Mouse (Mus musculus) liver, embryonic 16.5 days (tissue): ENCODE data around the gene Dpf3. TPM values are rescaled to one million over a fixed set of nuclear protein-coding genes. Genes with fewer than 3 reads are reported as not detected.

Experiments used
- ATAC-seq: fragments of 200-750 bp; cut with Nextera tagmentation; 2 replicates; pipeline ENCODE4 v1.8.0; 2017; ENCODE audit warnings: low read depth, mild to moderate bottlenecking, moderate number of reproducible peaks, moderate library complexity
- H3K27ac ChIP-seq: fragments of 300-500 bp; sonication (generic); 2 replicates; pipeline ENCODE4 v1.5.1; 2014; ENCODE audit warnings: mild to moderate bottlenecking, low read length
- H3K27me3 ChIP-seq: fragments of 300-500 bp; sonication (generic); 2 replicates; pipeline ENCODE4 v1.6.1; 2014; ENCODE audit warnings: low read depth, low read length, mixed read lengths; ENCODE audit not compliant: control insufficient read depth, insufficient read depth
- H3K36me3 ChIP-seq: fragments of 300-500 bp; sonication (generic); 2 replicates; pipeline ENCODE4 v1.6.1; 2014; ENCODE audit warnings: mild to moderate bottlenecking; ENCODE audit not compliant: control insufficient read depth, insufficient read depth
- H3K4me1 ChIP-seq: fragments of 300-500 bp; sonication (generic); 2 replicates; pipeline ENCODE4 v1.6.1; 2014; ENCODE audit warnings: low read depth, low read length, mixed read lengths; ENCODE audit not compliant: control insufficient read depth
- H3K4me2 ChIP-seq: fragments of 300-500 bp; sonication (generic); 2 replicates; pipeline ENCODE4 v1.6.1; 2014; ENCODE audit warnings: low read depth, low read length, mixed read lengths
- H3K4me3 ChIP-seq: fragments of 300-500 bp; sonication (generic); 2 replicates; pipeline ENCODE4 v1.5.1; 2014; ENCODE audit warnings: low read depth, mild to moderate bottlenecking, low read length
- H3K9ac ChIP-seq: fragments of 300-500 bp; sonication (generic); 2 replicates; pipeline ENCODE4 v1.6.1; 2014; ENCODE audit warnings: low read depth, low read length
- H3K9me3 ChIP-seq: fragments of 300-500 bp; sonication (generic); replicated peaks from 2 replicates; pipeline ENCODE4 v1.6.1; 2016; ENCODE audit warnings: low read length; ENCODE audit not compliant: control insufficient read depth
- WGBS: fragments of 180-500 bp; shearing (Covaris S2); extraction: QIAGEN DNeasy Blood & Tissue Kit; methylation state at CpG from one replicate; pipeline ENCODE4 v1.1.7; 2014; ENCODE audit not compliant: insufficient replicate concordance; 5-methylcytosine and 5-hydroxymethylcytosine counted together
- polyA plus RNA-seq: library from polyadenylated mRNA; unstranded; fragments of >200 nt; fragmentation: Nextera tagmentation; extraction: Ambion mirVana; gene quantifications from 2 replicates; pipeline ENCODE4 v1.2.1, GENCODE M21; 2015

The Dpf3 gene
- 7.1 and 7.8 TPM in 2 replicates for polyA plus RNA-seq

- Histone ChIP-seq H3K27ac (peak within 1 kb of the TSS; percentile 82), H3K4me2 (peak within 1 kb of the TSS; percentile 90), H3K4me1 (peaks cover 35% of the 10 kb centered on the region), H3K36me3 (no peaks in the 10 kb centered on the region), H3K9ac (peak within 1 kb of the TSS; percentile 81), H3K9me3 (peaks cover 4% of the 10 kb centered on the region), H3K4me3 (peak within 1 kb of the TSS; percentile 88), H3K27me3 (peaks cover 27% of the 10 kb centered on the region)
- ATAC-seq: peak; percentile 97
- WGBS: under 1% methylated on average over 31 of the region's 31 CpGs
Measured at GRCm38 (mm10) chr12:83487476-83487991, at the start of gene Dpf3. Gene Dpf3, minus strand, starts transcription at chr12:83487716.

GRCm38 (mm10) chr12:83536039-83536438, 48.5 kb upstream of the Dpf3 start:
- Histone ChIP-seq H3K27me3 (no peaks in the 10 kb centered on the region), H3K27ac (no peak overlapping the region), H3K9me3 (no peaks in the 10 kb centered on the region), H3K36me3 (no peaks in the 10 kb centered on the region), H3K4me2 (no peak overlapping the region), H3K9ac (no peak overlapping the region), H3K4me1 (no peaks in the 10 kb centered on the region), H3K4me3 (no peak overlapping the region)
- 67% methylated on average over 9 of the region's 9 CpGs for WGBS
- ATAC-seq: no peak

GRCm38 (mm10) chr12:83535428-83535827, 47.9 kb upstream of the Dpf3 start:
- Histone ChIP-seq H3K9me3 (no peaks in the 10 kb centered on the region), H3K36me3 (no peaks in the 10 kb centered on the region), H3K4me3 (no peak overlapping the region), H3K27me3 (no peaks in the 10 kb centered on the region), H3K9ac (no peak overlapping the region), H3K27ac (no peak overlapping the region), H3K4me1 (no peaks in the 10 kb centered on the region), H3K4me2 (no peak overlapping the region)
- 77% methylated on average over 11 of the region's 11 CpGs for WGBS
- ATAC-seq: no peak

- H3K9me3 ChIP-seq: no peaks in the 10 kb centered on the region
- no peak overlapping the region for H3K27ac ChIP-seq
- no peak for ATAC-seq
- H3K4me1 ChIP-seq: no peaks in the 10 kb centered on the region
- H3K9ac ChIP-seq: no peak overlapping the region
- no peaks in the 10 kb centered on the region for H3K36me3 ChIP-seq
- H3K4me3 ChIP-seq: no peak overlapping the region
- H3K27me3 ChIP-seq: no peaks in the 10 kb centered on the region
- 51% methylated on average over 3 of the region's 3 CpGs for WGBS
- no peak overlapping the region for H3K4me2 ChIP-seq
Measured at GRCm38 (mm10) chr12:83534190-83534589, 46.7 kb upstream of the Dpf3 start.

- no peak overlapping the region for H3K9ac ChIP-seq
- H3K36me3 ChIP-seq: no peaks in the 10 kb centered on the region
- no peak overlapping the region for H3K4me3 ChIP-seq
- no peaks in the 10 kb centered on the region for H3K4me1 ChIP-seq
- 78% methylated on average over 3 of the region's 3 CpGs for WGBS
- no peak overlapping the region for H3K4me2 ChIP-seq
- H3K27me3 ChIP-seq: no peaks in the 10 kb centered on the region
- no peak for ATAC-seq
- H3K9me3 ChIP-seq: no peaks in the 10 kb centered on the region
- H3K27ac ChIP-seq: no peak overlapping the region
Measured at GRCm38 (mm10) chr12:83532966-83533365, 45.5 kb upstream of the Dpf3 start.

GRCm38 (mm10) chr12:83531992-83532391, 44.5 kb upstream of the Dpf3 start:
- ATAC-seq: no peak
- H3K36me3 ChIP-seq: no peaks in the 10 kb centered on the region
- no peak overlapping the region for H3K4me2 ChIP-seq
- H3K9ac ChIP-seq: no peak overlapping the region
- no peak overlapping the region for H3K4me3 ChIP-seq
- no peaks in the 10 kb centered on the region for H3K9me3 ChIP-seq
- 77% methylated on average over 6 of the region's 6 CpGs for WGBS
- H3K4me1 ChIP-seq: no peaks in the 10 kb centered on the region
- no peak overlapping the region for H3K27ac ChIP-seq
- H3K27me3 ChIP-seq: no peaks in the 10 kb centered on the region

GRCm38 (mm10) chr12:83528665-83529064, 41.1 kb upstream of the Dpf3 start:
- no peak for ATAC-seq
- Histone ChIP-seq H3K27ac (no peak overlapping the region), H3K4me2 (no peak overlapping the region), H3K4me3 (no peak overlapping the region), H3K27me3 (no peaks in the 10 kb centered on the region), H3K9ac (no peak overlapping the region), H3K9me3 (no peaks in the 10 kb centered on the region), H3K36me3 (no peaks in the 10 kb centered on the region), H3K4me1 (peaks cover 13% of the 10 kb centered on the region)
- 70% methylated on average over 5 of the region's 5 CpGs for WGBS

GRCm38 (mm10) chr12:83527816-83528215, 40.3 kb upstream of the Dpf3 start:
- Histone ChIP-seq H3K36me3 (no peaks in the 10 kb centered on the region), H3K27me3 (no peaks in the 10 kb centered on the region), H3K9me3 (no peaks in the 10 kb centered on the region), H3K27ac (no peak overlapping the region), H3K9ac (no peak overlapping the region), H3K4me3 (no peak overlapping the region), H3K4me2 (no peak overlapping the region), H3K4me1 (peaks cover 13% of the 10 kb centered on the region)
- ATAC-seq: no peak
- WGBS: 83% methylated on average over 6 of the region's 6 CpGs

- peaks cover 19% of the 10 kb centered on the region for H3K4me1 ChIP-seq
- peak; percentile 81 for ATAC-seq
- H3K9ac ChIP-seq: no peak overlapping the region; the same call in 1 of the 2 replicates
- peak overlapping the region; percentile 48 for H3K27ac ChIP-seq
- H3K9me3 ChIP-seq: no peaks in the 10 kb centered on the region
- H3K36me3 ChIP-seq: no peaks in the 10 kb centered on the region
- no peaks in the 10 kb centered on the region for H3K27me3 ChIP-seq
- 0 out of 2 replicates have a peak overlapping the region, but pooled peaks have one; percentile 8 for H3K4me3 ChIP-seq
- H3K4me2 ChIP-seq: peak overlapping the region; percentile 25; the same call in 1 of the 2 replicates
- 56% methylated on average over 18 of the region's 18 CpGs for WGBS
Measured at GRCm38 (mm10) chr12:83525822-83526544, 38.5 kb upstream of the Dpf3 start.
